Mouse (Mus musculus) liver, embryonic 14.5 days (tissue): ENCODE measurements at regions not wholly inside any gene's neighbourhood (a gene's known extent, or its start where the extent isn't known, plus 50 kb on each side); places are given as distances from the start of the nearest gene placed in this dataset.

Experiments
- ATAC-seq: fragments of 200-750 bp; cut with Nextera tagmentation; 2 replicates; pipeline ENCODE4 v1.8.0; 2017; ENCODE audit warnings: moderate number of reproducible peaks, mild to moderate bottlenecking, moderate library complexity; ENCODE audit not compliant: insufficient read depth
- DNase-seq, 3 experiments: peaks; one replicate each; pipeline ENCODE4 v3.0.0-alpha.2; 2012 to 2013; ENCODE audit warnings: low read depth in 3 of 3, low spot score in 3 of 3
- H3K27ac ChIP-seq: fragments of 300-500 bp; sonication (generic); 2 replicates; pipeline ENCODE4 v1.5.1; 2014; ENCODE audit warnings: moderate library complexity, mild to moderate bottlenecking, control low read depth, inconsistent platforms
- H3K27me3 ChIP-seq: fragments of 300-500 bp; sonication (generic); 2 replicates; pipeline ENCODE4 v1.6.1; 2014; ENCODE audit warnings: mild to moderate bottlenecking, low read length, moderate library complexity; ENCODE audit not compliant: control insufficient read depth, insufficient read depth
- H3K36me3 ChIP-seq: fragments of 300-500 bp; sonication (generic); replicated peaks from 2 replicates; pipeline ENCODE4 v1.6.1; 2014; ENCODE audit warnings: low read depth; ENCODE audit not compliant: control insufficient read depth, insufficient read depth
- H3K4me1 ChIP-seq, 2 experiments: fragments of 200-500 bp in 1 of 2; fragments of 300-500 bp in 1 of 2; sonication (generic) in 1 of 2; replicated peaks; 2 replicates each; pipeline ENCODE4 v1.6.1; 2012 to 2014; ENCODE audit warnings: antibody characterized with exemption in 1 of 2, inconsistent platforms in 1 of 2, low read length in 1 of 2; ENCODE audit not compliant: control insufficient read depth in 2 of 2, insufficient read depth in 2 of 2
- H3K4me2 ChIP-seq: fragments of 300-500 bp; sonication (generic); 2 replicates; pipeline ENCODE4 v1.6.1; 2014; ENCODE audit warnings: low read depth, mild to moderate bottlenecking, control low read depth, moderate library complexity
- H3K4me3 ChIP-seq, 2 experiments: fragments of 200-500 bp in 1 of 2; fragments of 300-500 bp in 1 of 2; sonication (generic) in 1 of 2; 2 replicates each; pipeline ENCODE4 v1.5.1; 2012 to 2014; ENCODE audit warnings: low read depth in 2 of 2, low read length in 2 of 2, mild to moderate bottlenecking in 2 of 2, control low read depth in 1 of 2, inconsistent platforms in 1 of 2, moderate library complexity in 1 of 2; ENCODE audit not compliant: insufficient read depth in 1 of 2
- H3K9ac ChIP-seq: fragments of 300-500 bp; sonication (generic); replicated peaks from 2 replicates; pipeline ENCODE4 v1.6.1; 2014; ENCODE audit warnings: mild to moderate bottlenecking, control low read depth, moderate library complexity
- H3K9me3 ChIP-seq: fragments of 300-500 bp; sonication (generic); 2 replicates; pipeline ENCODE4 v1.6.1; 2016; ENCODE audit warnings: low read length, mixed read lengths; ENCODE audit not compliant: control insufficient read depth
- CTCF ChIP-seq: IDR thresholded peaks from 2 replicates; pipeline ENCODE4 v1.5.1; 2016; ENCODE audit warnings: antibody characterized with exemption, low read depth, control low read depth
- EP300 ChIP-seq: IDR thresholded peaks from 2 replicates; pipeline ENCODE4 v1.6.1; 2016; ENCODE audit warnings: antibody characterized with exemption, low read depth
- WGBS: fragments of 180-500 bp; shearing (Covaris S2); extraction: QIAGEN DNeasy Blood & Tissue Kit; methylation state at CpG from one replicate; pipeline ENCODE4 v1.1.7; 2014; ENCODE audit not compliant: insufficient replicate concordance; 5-methylcytosine and 5-hydroxymethylcytosine counted together

DNA sequence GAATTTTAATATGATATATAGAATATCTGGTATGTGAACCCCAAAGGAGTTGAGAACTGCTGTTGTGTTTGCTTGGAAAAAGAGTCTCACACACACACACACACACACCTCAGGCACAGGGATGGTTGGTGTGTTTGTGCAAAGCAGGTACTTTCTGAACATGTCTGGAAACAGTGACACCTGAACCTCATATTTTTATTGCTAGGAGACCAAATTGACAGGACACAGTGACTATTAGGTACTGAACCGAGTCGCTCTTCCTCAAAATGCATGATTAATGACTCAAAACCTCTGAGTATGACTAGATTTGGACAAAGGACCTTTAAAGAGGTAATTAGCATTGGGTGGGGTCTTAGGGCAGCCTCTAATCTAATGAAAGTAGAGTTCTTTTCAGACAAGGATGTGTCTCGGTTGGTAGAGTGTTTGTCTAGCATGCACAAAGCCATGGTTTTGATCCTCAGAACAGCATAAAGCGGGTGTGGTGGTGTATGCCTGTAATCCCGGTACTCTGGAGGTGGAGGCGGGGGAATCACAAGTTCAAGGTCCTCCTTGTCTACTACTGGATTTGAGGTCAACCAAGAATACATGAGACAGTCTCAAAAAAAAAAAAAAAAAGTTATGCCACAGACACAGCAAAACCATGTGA, 191.0 kb upstream of the Map3k1 start:
- H3K36me3 ChIP-seq: no peaks in the 10 kb centered on the region
- no peak overlapping the region for H3K4me2 ChIP-seq
- H3K27me3 ChIP-seq: no peaks in the 10 kb centered on the region; the same call in 1 of the 2 replicates
- no peak for TF ChIP-seq EP300
- no peak overlapping the region for H3K9ac ChIP-seq
- DNase-seq (no peak), ATAC-seq (no peak)
- H3K4me1 ChIP-seq: peaks cover 0 to 22% of the 10 kb centered on the region in 2 experiments; a peak in 3 of 4 replicates
- H3K4me3 ChIP-seq: no peak overlapping the region
- 67% methylated on average over 6 of the region's 6 CpGs for WGBS
- H3K9me3 ChIP-seq: no peaks in the 10 kb centered on the region
- no peak overlapping the region for H3K27ac ChIP-seq

DNA sequence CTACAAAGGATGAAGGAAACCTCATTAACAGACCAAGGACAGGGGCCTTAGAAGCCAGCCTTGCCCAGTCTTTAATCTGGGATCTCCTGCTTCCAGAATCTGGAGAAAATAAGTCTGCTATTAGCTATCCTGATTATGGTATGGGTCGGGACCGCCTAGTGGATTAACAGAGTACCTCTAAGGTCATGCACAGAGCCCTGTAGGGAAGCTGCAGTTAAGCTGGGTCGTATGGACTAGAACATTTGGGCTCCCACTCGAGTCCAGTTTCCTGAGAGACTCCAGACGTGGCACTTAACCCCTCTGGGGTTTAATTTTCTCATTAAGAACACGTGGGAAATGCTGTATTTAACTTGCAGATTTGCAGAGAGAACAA, 191.5 kb upstream of the Map3k1 start:
- Histone ChIP-seq H3K9me3 (no peaks in the 10 kb centered on the region), H3K9ac (no peak overlapping the region), H3K27ac (no peak overlapping the region), H3K4me2 (no peak overlapping the region), H3K36me3 (no peaks in the 10 kb centered on the region), H3K4me1 (peaks cover 0 to 22% of the 10 kb centered on the region in 2 experiments; a peak in 3 of 4 replicates), H3K4me3 (no peak overlapping the region), H3K27me3 (no peaks in the 10 kb centered on the region; the same call in 1 of the 2 replicates)
- DNase-seq: no peak
- WGBS: 46% methylated on average over 6 of the region's 6 CpGs
- ATAC-seq: no peak
- TF ChIP-seq CTCF (no peak), EP300 (no peak)

DNA sequence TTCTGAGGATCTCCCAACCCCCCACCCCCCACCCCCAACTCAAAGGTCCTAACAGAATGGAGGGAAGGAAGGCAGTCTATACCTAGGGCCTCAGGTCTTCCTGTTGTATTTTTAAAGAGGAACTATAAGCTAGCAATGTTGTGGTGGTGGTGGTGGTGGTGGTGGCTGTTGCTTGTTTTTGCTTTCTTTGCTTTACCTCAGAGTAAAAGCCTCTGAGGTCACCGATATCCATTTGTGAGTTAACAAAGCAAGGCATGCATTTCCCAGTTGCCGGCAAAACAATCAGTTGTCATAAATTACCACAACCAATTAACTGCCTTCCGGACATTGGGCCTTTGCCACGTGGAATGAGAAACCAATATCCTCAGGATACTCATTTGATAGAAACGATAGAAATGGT, 191.9 kb upstream of the Map3k1 start:
- no peak overlapping the region for H3K9ac ChIP-seq
- no peak for DNase-seq
- no peak for ATAC-seq
- H3K27ac ChIP-seq: no peak overlapping the region
- no peak overlapping the region for H3K4me2 ChIP-seq
- 21% methylated on average over 5 of the region's 5 CpGs for WGBS
- TF ChIP-seq CTCF (no peak), EP300 (no peak)
- H3K36me3 ChIP-seq: no peaks in the 10 kb centered on the region
- H3K27me3 ChIP-seq: no peaks in the 10 kb centered on the region; the same call in 1 of the 2 replicates
- H3K4me1 ChIP-seq: peaks cover 0 to 22% of the 10 kb centered on the region in 2 experiments; a peak in 3 of 4 replicates
- H3K9me3 ChIP-seq: no peaks in the 10 kb centered on the region
- no peak overlapping the region for H3K4me3 ChIP-seq

DNA sequence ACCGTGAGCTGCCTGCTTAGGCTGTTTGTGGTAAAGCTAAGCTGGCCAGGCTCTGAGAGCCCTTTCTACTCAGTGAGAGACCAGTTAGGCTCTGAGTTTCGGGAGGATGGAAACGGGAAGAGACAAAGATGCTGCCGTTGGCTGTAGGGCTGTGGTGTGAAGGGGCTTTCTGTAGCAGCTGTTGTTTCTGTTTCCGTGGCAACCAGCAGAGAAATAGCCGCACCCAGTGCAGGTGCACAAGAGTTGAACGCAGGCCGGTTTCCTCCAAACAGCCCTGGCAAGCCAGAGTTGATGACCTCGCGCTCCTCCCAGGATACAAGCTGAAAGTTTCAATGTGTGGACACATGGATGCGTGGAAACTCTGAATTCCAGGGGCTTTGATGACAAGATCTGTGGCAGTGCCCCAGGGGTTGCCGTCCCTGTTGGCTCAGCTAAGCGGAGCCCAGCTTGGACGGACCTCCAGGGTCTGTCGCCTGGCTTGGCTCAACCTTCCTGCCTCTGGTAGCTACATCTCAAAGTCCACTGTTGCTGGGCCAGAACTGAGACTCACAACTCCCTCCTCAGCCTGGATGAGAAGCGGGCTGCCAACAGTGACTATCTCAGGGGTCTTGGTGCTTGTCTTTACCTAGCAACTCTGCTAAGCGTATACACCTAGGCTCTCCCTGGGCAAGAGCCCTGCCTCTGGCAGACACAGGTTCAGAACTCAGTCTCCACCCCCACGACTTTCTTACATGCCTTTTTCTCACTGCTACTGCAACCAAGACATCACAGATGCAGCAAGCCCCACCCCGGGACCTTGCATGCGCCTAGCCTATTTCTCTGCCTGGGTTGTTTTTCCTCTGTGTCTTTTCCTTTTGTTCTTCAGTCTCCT, 192.6 kb upstream of the Map3k1 start:
- no peak overlapping the region for H3K9ac ChIP-seq
- H3K4me1 ChIP-seq: peaks cover 0 to 22% of the 10 kb centered on the region in 2 experiments; a peak in 3 of 4 replicates
- no peak overlapping the region for H3K4me3 ChIP-seq
- TF ChIP-seq CTCF (no peak), EP300 (no peak)
- H3K27me3 ChIP-seq: no peaks in the 10 kb centered on the region; the same call in 1 of the 2 replicates
- no peak overlapping the region for H3K27ac ChIP-seq
- WGBS: 47% methylated on average over 20 of the region's 20 CpGs
- DNase-seq (peak in 1 of 3 experiments; percentile 44), ATAC-seq (0 out of 2 replicates have a peak, but pooled peaks have one; percentile 14)
- H3K9me3 ChIP-seq: no peaks in the 10 kb centered on the region
- H3K4me2 ChIP-seq: no peak overlapping the region
- no peaks in the 10 kb centered on the region for H3K36me3 ChIP-seq

DNA sequence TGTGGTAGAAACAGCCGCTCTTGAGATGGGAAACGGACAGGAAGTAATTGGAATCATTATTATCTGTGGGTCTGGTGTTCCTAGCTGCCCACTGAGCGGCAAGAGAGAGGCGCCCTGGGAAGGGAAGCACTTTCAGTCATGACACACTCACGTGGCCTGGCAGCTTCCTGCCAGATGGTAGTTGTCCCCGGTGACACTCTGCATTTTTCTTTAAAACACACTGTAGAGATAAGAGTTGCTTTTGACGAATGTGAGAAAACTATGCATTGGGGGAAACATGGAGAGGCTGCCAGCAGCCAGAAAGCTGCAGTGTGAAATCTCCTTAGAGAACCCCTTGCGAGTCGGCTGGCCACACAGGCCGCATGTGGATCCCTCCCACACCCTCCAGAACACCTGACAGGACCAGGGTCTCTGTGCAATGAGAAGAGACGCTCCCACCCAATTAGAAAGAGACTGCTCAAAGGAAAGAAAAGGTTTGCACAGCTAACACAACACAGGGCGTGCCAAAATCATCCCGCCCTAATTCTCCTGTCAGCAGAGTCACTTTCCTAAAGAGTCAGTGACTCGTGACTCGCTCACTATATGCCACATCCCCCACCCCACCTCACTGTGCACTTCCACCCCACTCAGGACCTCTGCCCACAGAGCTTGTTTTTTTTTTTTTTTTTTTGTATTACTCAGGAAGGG, 194.0 kb upstream of the Map3k1 start:
- Histone ChIP-seq H3K4me3 (no peak overlapping the region), H3K36me3 (no peaks in the 10 kb centered on the region), H3K9ac (no peak overlapping the region), H3K4me1 (peaks cover 0 to 22% of the 10 kb centered on the region in 2 experiments; a peak in 3 of 4 replicates), H3K9me3 (no peaks in the 10 kb centered on the region), H3K4me2 (no peak overlapping the region), H3K27ac (no peak overlapping the region), H3K27me3 (no peaks in the 10 kb centered on the region; the same call in 1 of the 2 replicates)
- DNase-seq (no peak), ATAC-seq (peak; percentile 40)
- WGBS: 34% methylated on average over 15 of the region's 15 CpGs
- TF ChIP-seq EP300: no peak
- no peak for TF ChIP-seq CTCF
